Mouse (Mus musculus) C2C12 (cell line): ENCODE results near the gene Grb14.

Experiments used
- CEBPB ChIP-seq: IDR thresholded peaks from one replicate; pipeline ENCODE4 v1.6.1; 2011; ENCODE audit warnings: low read depth, mild to moderate bottlenecking, control low read depth, moderate library complexity
- CTCF ChIP-seq: IDR thresholded peaks from one replicate; pipeline ENCODE4 v1.5.1; 2011; ENCODE audit not compliant: control insufficient read depth, insufficient read depth, insufficient read length
- MAX ChIP-seq: IDR thresholded peaks from one replicate; pipeline ENCODE4 v1.6.1; 2011; ENCODE audit warnings: mild to moderate bottlenecking, control low read depth
- MYOD1 ChIP-seq: IDR thresholded peaks from one replicate; pipeline ENCODE4 v1.6.1; 2011; ENCODE audit warnings: low read depth; ENCODE audit not compliant: control insufficient read depth, insufficient read length
- MYOG ChIP-seq: IDR thresholded peaks from one replicate; pipeline ENCODE4 v1.6.1; 2011; ENCODE audit not compliant: control insufficient read depth, insufficient read length; ENCODE audit errors: extremely low read depth
- USF1 ChIP-seq: IDR thresholded peaks from one replicate; pipeline ENCODE4 v1.6.1; 2011; ENCODE audit warnings: low read depth, mild to moderate bottlenecking, control low read depth, moderate library complexity

DNA sequence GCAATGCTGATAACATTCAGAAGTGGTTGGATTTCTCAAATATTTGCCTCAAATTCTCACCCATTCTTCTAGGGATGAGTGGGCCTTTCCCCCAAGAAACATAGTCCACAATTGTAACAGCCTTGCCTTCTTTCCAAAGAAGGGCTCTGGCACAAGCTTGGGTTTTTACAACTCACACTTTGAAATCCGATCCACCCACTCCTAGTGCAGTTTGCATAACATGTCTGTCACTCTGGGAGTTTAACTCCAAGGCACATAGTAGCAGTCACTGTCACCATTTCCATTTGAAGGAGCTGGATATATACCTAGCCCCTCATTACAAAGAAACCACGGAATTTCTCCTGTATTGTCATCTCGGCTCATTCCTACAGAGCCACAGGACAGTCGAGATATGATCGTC lies 103.9 kb downstream of the Grb14 start:
- TF ChIP-seq CTCF (no peak), USF1 (no peak), MAX (no peak), MYOG (no peak), MYOD1 (no peak), CEBPB (no peak)
